ENCODE assay signal across 25 mouse cellular contexts in the genomic region with DNA sequence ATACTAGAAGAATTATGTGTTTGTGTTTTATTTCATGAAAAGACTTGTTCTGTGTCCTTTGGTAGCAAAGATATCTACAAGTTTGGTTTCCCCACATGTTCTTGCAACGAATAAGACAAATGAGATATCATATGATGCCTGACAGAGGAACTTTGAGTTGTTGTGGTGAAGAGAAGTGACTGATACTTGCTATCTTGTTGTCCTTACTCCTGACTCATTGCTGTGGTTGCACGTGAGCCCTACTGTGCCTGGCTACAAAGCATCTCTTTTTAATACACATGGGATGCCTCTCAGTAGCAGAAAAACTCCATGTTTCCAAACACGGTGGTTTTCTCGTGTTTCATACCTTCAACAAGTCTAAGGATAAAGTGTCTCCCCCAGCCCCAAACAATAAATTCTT.
DNase-seq lines count a peak whose midpoint lies in the region; ATAC-seq and TF ChIP-seq lines count a peak whose summit lies in the region.
"Had no signal": no experiment of that assay in that cellular context is flagged by ENCODE, and none has a peak within 500 bp of the region (broad histone marks: within the 10 kb centered on the region; RNA-seq: fewer than 3 reads in every experiment).

No protein-coding gene starts in this region.

- no peak for ATAC-seq in heart, embryonic 12.5 days (ENCODE audit: insufficient number of reproducible peaks, low FRiP score)
- no peak for ATAC-seq in forebrain, embryonic 11.5 days (replicated peaks; ENCODE audit: low FRiP score)
- ATAC-seq: activated CD4-positive, CD25-positive, alpha-beta regulatory T cell, adult 4 months; CD4-positive, CD25-positive, alpha-beta regulatory T cell, adult 4 months; Patski had no signal

- no peak overlapping the region for H3K4me2 ChIP-seq in heart, embryonic 12.5 days
- no peak overlapping the region for H3K4me2 ChIP-seq in forebrain, embryonic 11.5 days (ENCODE audit: low read depth, low read length, severe bottlenecking)

- no peak overlapping the region for H3K27ac ChIP-seq in heart, embryonic 12.5 days (ENCODE audit: poor library complexity, severe bottlenecking)
- no peak overlapping the region for H3K27ac ChIP-seq in MEL (ENCODE audit: control insufficient read depth, low read depth, low read length)
- H3K27ac ChIP-seq in forebrain, embryonic 11.5 days (ENCODE audit: low read depth, low read length), result no peak overlapping the region

- H3K36me3 ChIP-seq in heart, embryonic 12.5 days, result no peaks in the 10 kb centered on the region
- no peaks in the 10 kb centered on the region for H3K36me3 ChIP-seq in MEL (ENCODE audit: control insufficient read depth in 1 of 2, insufficient read depth in 2 of 2, low read length in 2 of 2)
- H3K36me3 ChIP-seq in forebrain, embryonic 11.5 days (ENCODE audit: control insufficient read depth, insufficient read depth, low read length), result no peaks in the 10 kb centered on the region
- H3K36me3 ChIP-seq: G1E had no signal

- no peak overlapping the region for H3K9ac ChIP-seq in heart, embryonic 12.5 days
- H3K9ac ChIP-seq in MEL (ENCODE audit: control insufficient read depth, low read depth, low read length, poor library complexity, severe bottlenecking), result no peak overlapping the region
- H3K9ac ChIP-seq in forebrain, embryonic 11.5 days (ENCODE audit: low read length), result no peak overlapping the region

- WGBS in heart, embryonic 12.5 days, result 73% methylated on average over 4 of the region's 4 CpGs
- 77% methylated on average over 4 of the region's 4 CpGs for WGBS in forebrain, embryonic 11.5 days

- DNase-seq in heart, adult 11 months, result peak; percentile 37
- DNase-seq in 3T3-L1 (ENCODE audit: low read depth, low spot score) (peak; percentile 41), 416B (ENCODE audit: low read depth) (peak; percentile 65), MEL (ENCODE audit: low read depth, low spot score) (peak; percentile 10)
- no peak for DNase-seq in right cerebral cortex, postnatal 4 days
- DNase-seq in frontal cortex, postnatal 25 days (ENCODE audit: low spot score in 2 of 2), result no peak
- no peak for DNase-seq in forebrain, embryonic 11.5 days (ENCODE audit: low spot score)
- DNase-seq: adrenal gland, adult 2 months; adrenal gland, adult 8-10 months; adrenal gland, postnatal 10 days; adrenal gland, postnatal 14 days; adrenal gland, postnatal 25 days; adrenal gland, postnatal 36 days; B cell, adult 2 months; cerebellum, adult 11 months; cerebellum, adult 11-12 months; cerebellum, adult 18-20 months; cerebellum, adult 2 months; cerebellum, adult 8-10 months had no signal

- no peaks in the 10 kb centered on the region for H3K27me3 ChIP-seq in heart, embryonic 12.5 days (replicated peaks)
- no peaks in the 10 kb centered on the region for H3K27me3 ChIP-seq in MEL (ENCODE audit: control insufficient read depth in 1 of 2, insufficient read depth in 2 of 2, low read length in 2 of 2)
- H3K27me3 ChIP-seq in forebrain, embryonic 11.5 days (ENCODE audit: control insufficient read depth, insufficient read depth, low read length), result no peaks in the 10 kb centered on the region
- H3K27me3 ChIP-seq: CH12.LX had no signal

- H3K4me3 ChIP-seq in heart, embryonic 12.5 days, result no peak overlapping the region
- no peak overlapping the region for H3K4me3 ChIP-seq in MEL (ENCODE audit: control insufficient read depth in 1 of 2, insufficient read depth in 1 of 2, low read depth in 2 of 2, low read length in 2 of 2)
- no peak overlapping the region for H3K4me3 ChIP-seq in forebrain, embryonic 11.5 days (ENCODE audit: low read depth, low read length)

- no peaks in the 10 kb centered on the region for H3K79me2 ChIP-seq in MEL (ENCODE audit: control insufficient read depth, insufficient read depth, low read length, poor library complexity)

- no peak for TF ChIP-seq RAD21 in MEL (IDR thresholded peaks at IDR 0.05; ENCODE audit: low read depth, low read length)

- no peak for TF ChIP-seq CTCF in MEL (IDR thresholded peaks at IDR 0.05 in 2 of 3, conservative IDR thresholded peaks at IDR 0.05 in 1 of 3; ENCODE audit: control insufficient read depth in 1 of 3, insufficient read depth in 1 of 3, low read depth in 2 of 3, low read length in 3 of 3, poor library complexity in 1 of 3, severe bottlenecking in 1 of 3)

- peak in 1 of 2 experiments; percentile 19; a peak in 1 of 4 replicates for TF ChIP-seq EP300 in MEL (IDR thresholded peaks at IDR 0.05; ENCODE audit: low read depth in 1 of 2, low read length in 2 of 2)

- no peak for TF ChIP-seq POLR2A in MEL (IDR thresholded peaks at IDR 0.05; ENCODE audit: control insufficient read depth in 1 of 2, insufficient read depth in 1 of 2, low read depth in 1 of 2, low read length in 2 of 2, poor library complexity in 1 of 2)

- H3K4me1 ChIP-seq in heart, embryonic 12.5 days (replicated peaks), result no peaks in the 10 kb centered on the region
- no peaks in the 10 kb centered on the region for H3K4me1 ChIP-seq in MEL (ENCODE audit: control insufficient read depth in 1 of 2, insufficient read depth in 2 of 2, low read length in 2 of 2)
- H3K4me1 ChIP-seq in forebrain, embryonic 11.5 days (replicated peaks; ENCODE audit: control insufficient read depth, insufficient read depth, low read length), result no peaks in the 10 kb centered on the region

- H3K9me3 ChIP-seq in heart, embryonic 12.5 days (replicated peaks), result no peaks in the 10 kb centered on the region
- H3K9me3 ChIP-seq in MEL (replicated peaks; ENCODE audit: insufficient read depth, low read length), result no peaks in the 10 kb centered on the region
- no peaks in the 10 kb centered on the region for H3K9me3 ChIP-seq in forebrain, embryonic 11.5 days (ENCODE audit: control insufficient read depth, low read length)
- H3K9me3 ChIP-seq: G1E had no signal

TF ChIP-seq in MEL, 35 proteins besides CTCF, POLR2A, EP300 and RAD21:
- TF ChIP-seq USF1 (IDR thresholded peaks at IDR 0.05; ENCODE audit: low read depth, low read length), result no peak
- peak; percentile 89 for TF ChIP-seq BHLHE40 (IDR thresholded peaks at IDR 0.05; ENCODE audit: borderline replicate concordance, low read depth, low read length)
- TF ChIP-seq POLR2AphosphoS5 (IDR thresholded peaks at IDR 0.05; ENCODE audit: borderline replicate concordance, low read depth, low read length), result no peak
- no peak for TF ChIP-seq POLR2AphosphoS2 (IDR thresholded peaks at IDR 0.05; ENCODE audit: low read length)
- no peak for TF ChIP-seq GABPA (IDR thresholded peaks at IDR 0.05; ENCODE audit: low read depth, low read length)

Comparison
In these comparisons a context has a peak if more than half of its experiments do, and no peak if none do; other contexts are left out.
1. DNase-seq: peak in heart, adult 11 months (single experiment), 3T3-L1 (single experiment), 416B (single experiment) and MEL (single experiment); none in right cerebral cortex, postnatal 4 days (single experiment), frontal cortex, postnatal 25 days (0 of 2) and forebrain, embryonic 11.5 days (single experiment).